Mouse (Mus musculus): ENCODE data around the gene Dguok. TPM values are rescaled to one million over a fixed set of nuclear protein-coding genes. Genes with fewer than 3 reads are reported as not detected.
A peak's percentile ranks its signal among the peaks of the same experiment; 100 is the strongest.

Dguok gene
- 62.6 and 66.4 TPM in 2 replicates for polyA plus RNA-seq (2016; fragmentation: Nextera tagmentation; extraction: Ambion mirVana)

GRCm38 (mm10) chr6:83506258-83507167 lies at the start of gene Dguok:
Gene Dguok, minus strand, starts transcription at chr6:83506969.
- Histone ChIP-seq H3K4me3 (peak within 1 kb of the TSS; percentile 85), H3K9me3 (no peaks in the 10 kb centered on the region), H3K27ac (peak within 1 kb of the TSS; percentile 92), H3K27me3 (replicated peaks) (no peaks in the 10 kb centered on the region), H3K4me2 (replicated peaks) (peak within 1 kb of the TSS; percentile 79), H3K9ac (peak within 1 kb of the TSS; percentile 77), H3K36me3 (no peaks in the 10 kb centered on the region), H3K4me1 (peaks cover 10% of the 10 kb centered on the region)
- peak; percentile 100 for ATAC-seq (ENCODE audit: low FRiP score, low read depth)
- WGBS, result under 1% methylated on average over 54 of the region's 54 CpGs

GRCm38 (mm10) chr6:83555972-83556371 lies 49.2 kb upstream of the Dguok start:
- H3K36me3 ChIP-seq, result peaks cover 68% of the 10 kb centered on the region
- WGBS, result 92% methylated on average over 6 of the region's 6 CpGs
- no peak for ATAC-seq (ENCODE audit: low FRiP score, low read depth)

GRCm38 (mm10) chr6:83548346-83548745 lies 41.6 kb upstream of the Dguok start:
- H3K4me2 ChIP-seq (replicated peaks), result no peak overlapping the region
- no peak overlapping the region for H3K9ac ChIP-seq
- H3K36me3 ChIP-seq, result peaks cover 46% of the 10 kb centered on the region
- H3K9me3 ChIP-seq, result no peaks in the 10 kb centered on the region
- no peak overlapping the region for H3K4me3 ChIP-seq
- no peaks in the 10 kb centered on the region for H3K27me3 ChIP-seq (replicated peaks)
- 30% methylated on average over 5 of the region's 5 CpGs for whole genome bisulfite sequencing
- no peak for ATAC-seq (ENCODE audit: low FRiP score, low read depth)
- no peak overlapping the region for H3K27ac ChIP-seq
- H3K4me1 ChIP-seq, result no peaks in the 10 kb centered on the region

More at GRCm38 (mm10) chr6:83555972-83556371, 49.2 kb upstream of the Dguok start:
- Histone ChIP-seq H3K4me2 (replicated peaks) (no peak overlapping the region), H3K9ac (no peak overlapping the region), H3K4me1 (no peaks in the 10 kb centered on the region), H3K27ac (no peak overlapping the region), H3K27me3 (replicated peaks) (no peaks in the 10 kb centered on the region), H3K9me3 (no peaks in the 10 kb centered on the region), H3K4me3 (no peak overlapping the region)

DNA sequence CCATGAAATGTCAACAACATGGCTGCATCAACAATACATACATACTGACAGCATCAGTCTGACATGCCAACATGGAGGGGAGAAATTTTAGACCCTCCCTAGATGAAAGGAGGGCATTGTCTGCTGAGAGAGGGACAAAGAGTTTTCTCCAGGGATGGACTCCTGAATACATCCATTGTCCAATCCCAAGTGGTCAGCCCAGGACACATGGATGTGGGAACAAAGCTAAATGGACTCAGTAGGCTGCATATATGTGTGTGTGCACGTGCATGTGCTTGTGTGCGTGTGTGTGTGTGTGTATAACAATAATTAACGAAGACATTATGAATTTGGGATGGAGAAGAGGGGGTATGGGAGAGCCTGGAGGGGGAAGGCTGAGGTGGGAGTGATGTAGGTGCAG lies 39.0 kb upstream of the Dguok start:
- no peak overlapping the region for H3K9ac ChIP-seq
- H3K36me3 ChIP-seq, result peaks cover 34% of the 10 kb centered on the region
- 84% methylated on average over 3 of the region's 3 CpGs for WGBS
- no peak overlapping the region for H3K27ac ChIP-seq
- no peak for ATAC-seq (ENCODE audit: low FRiP score, low read depth)
- no peak overlapping the region for H3K4me2 ChIP-seq (replicated peaks)
- no peaks in the 10 kb centered on the region for H3K4me1 ChIP-seq
- no peak overlapping the region for H3K4me3 ChIP-seq
- no peaks in the 10 kb centered on the region for H3K27me3 ChIP-seq (replicated peaks)
- no peaks in the 10 kb centered on the region for H3K9me3 ChIP-seq

DNA sequence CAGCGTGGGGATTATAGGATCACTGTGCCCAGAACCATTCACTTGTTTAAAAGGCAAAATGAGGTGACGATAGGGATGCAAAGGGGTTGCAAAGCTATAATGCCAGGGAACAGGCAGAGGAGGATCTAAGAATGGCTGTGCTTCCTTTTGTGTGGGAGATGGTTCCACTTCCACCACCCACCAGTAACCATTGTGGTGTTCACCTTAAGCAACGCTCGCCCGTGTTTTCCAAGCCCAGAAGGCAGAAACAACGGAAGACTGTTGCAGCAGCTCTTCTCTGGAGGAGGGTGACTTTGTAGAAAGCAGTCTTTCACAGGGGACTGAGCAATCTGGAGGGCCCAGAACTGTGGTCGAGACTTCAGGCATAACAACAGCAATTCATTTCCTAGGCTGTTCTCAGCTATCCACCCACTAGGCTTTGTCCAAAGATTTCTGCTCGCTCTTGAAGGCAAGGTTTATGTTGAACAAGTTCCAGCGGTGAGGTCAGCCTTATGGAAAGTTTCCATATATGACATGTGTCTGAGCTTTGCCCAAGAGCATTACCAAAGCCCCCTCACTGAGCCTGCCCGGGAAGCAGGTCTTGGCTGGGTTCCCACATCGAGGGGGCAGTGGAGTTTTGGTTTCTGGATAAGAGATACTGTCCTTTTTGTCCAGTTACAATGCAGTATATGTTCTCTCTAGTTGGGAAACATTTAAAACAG lies 35.1 kb upstream of the Dguok start:
- Histone ChIP-seq H3K9ac (no peak overlapping the region), H3K27me3 (replicated peaks) (no peaks in the 10 kb centered on the region), H3K4me1 (no peaks in the 10 kb centered on the region), H3K9me3 (no peaks in the 10 kb centered on the region), H3K4me2 (replicated peaks) (no peak overlapping the region), H3K4me3 (no peak overlapping the region), H3K27ac (no peak overlapping the region), H3K36me3 (peaks cover 26% of the 10 kb centered on the region)
- ATAC-seq (ENCODE audit: low FRiP score, low read depth), result no peak
- 79% methylated on average over 11 of the region's 11 CpGs for WGBS

- ATAC-seq (ENCODE audit: low FRiP score, low read depth), result no peak
- 53% methylated on average over 4 of the region's 4 CpGs for WGBS
- Histone ChIP-seq H3K9ac (no peak overlapping the region), H3K4me2 (replicated peaks) (no peak overlapping the region), H3K27ac (no peak overlapping the region), H3K9me3 (no peaks in the 10 kb centered on the region), H3K27me3 (replicated peaks) (no peaks in the 10 kb centered on the region), H3K4me1 (no peaks in the 10 kb centered on the region), H3K36me3 (peaks cover 7% of the 10 kb centered on the region), H3K4me3 (no peak overlapping the region)
These were observed 33.2 kb upstream of the Dguok start for GRCm38 (mm10) chr6:83540017-83540416.

DNA sequence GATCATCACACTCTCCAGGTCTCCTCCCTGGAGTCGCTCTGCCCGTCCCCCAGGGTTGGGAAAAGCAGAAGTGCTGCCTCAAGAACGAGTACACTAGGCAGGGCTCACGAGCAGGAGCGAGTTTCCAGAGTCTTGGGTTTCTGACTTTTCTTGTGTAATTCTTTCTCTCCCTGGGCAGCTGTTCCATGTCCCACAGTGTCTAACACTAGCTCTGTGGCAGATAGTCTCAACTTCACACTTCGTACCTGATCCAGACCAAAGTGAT lies 30.0 kb upstream of the Dguok start:
- no peak overlapping the region for H3K4me3 ChIP-seq
- H3K27ac ChIP-seq, result no peak overlapping the region
- no peaks in the 10 kb centered on the region for H3K36me3 ChIP-seq
- H3K4me1 ChIP-seq, result no peaks in the 10 kb centered on the region
- ATAC-seq (ENCODE audit: low FRiP score, low read depth), result no peak
- H3K4me2 ChIP-seq (replicated peaks), result no peak overlapping the region
- WGBS, result 51% methylated on average over 6 of the region's 6 CpGs
- H3K27me3 ChIP-seq (replicated peaks), result no peaks in the 10 kb centered on the region
- H3K9me3 ChIP-seq, result no peaks in the 10 kb centered on the region
- H3K9ac ChIP-seq, result no peak overlapping the region

GRCm38 (mm10) chr6:83536028-83536794 lies 29.4 kb upstream of the Dguok start, which contains the start of gene Actg2:
Gene Actg2, minus strand, starts transcription at chr6:83536265.
- Histone ChIP-seq H3K36me3 (no peaks in the 10 kb centered on the region), H3K27me3 (replicated peaks) (no peaks in the 10 kb centered on the region), H3K9ac (no peak within 1 kb of the TSS), H3K4me2 (replicated peaks) (no peak within 1 kb of the TSS), H3K9me3 (no peaks in the 10 kb centered on the region), H3K27ac (no peak within 1 kb of the TSS), H3K4me3 (no peak within 1 kb of the TSS), H3K4me1 (no peaks in the 10 kb centered on the region)
- 66% methylated on average over 12 of the region's 12 CpGs for WGBS
- no peak for ATAC-seq (ENCODE audit: low FRiP score, low read depth)

DNA sequence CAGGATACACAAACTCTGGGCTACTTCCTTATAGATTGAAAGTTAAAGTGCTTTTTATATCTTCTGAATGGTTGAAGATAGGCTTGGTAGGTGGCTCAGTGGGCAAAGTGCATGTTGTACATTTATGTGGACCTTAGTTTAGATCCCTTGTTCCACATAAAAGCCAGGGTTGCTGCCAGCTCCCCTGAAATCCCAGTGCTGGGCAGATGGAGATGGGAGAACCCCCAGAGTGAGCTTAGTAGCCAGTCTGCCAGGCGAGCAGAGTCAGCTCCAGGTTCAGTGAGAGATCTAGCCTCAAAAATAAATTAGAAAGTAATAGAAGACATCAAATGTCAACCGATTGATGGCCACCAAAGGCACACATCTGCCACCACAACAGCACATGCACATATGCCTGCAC lies 25.8 kb upstream of the Dguok start:
- no peak for ATAC-seq (ENCODE audit: low FRiP score, low read depth)
- Histone ChIP-seq H3K9me3 (no peaks in the 10 kb centered on the region), H3K4me3 (no peak overlapping the region), H3K9ac (no peak overlapping the region), H3K4me2 (replicated peaks) (no peak overlapping the region), H3K27me3 (replicated peaks) (no peaks in the 10 kb centered on the region), H3K36me3 (no peaks in the 10 kb centered on the region), H3K4me1 (no peaks in the 10 kb centered on the region), H3K27ac (no peak overlapping the region)
- 83% methylated on average over 2 of the region's 2 CpGs for WGBS

- Histone ChIP-seq H3K4me1 (no peaks in the 10 kb centered on the region), H3K27me3 (replicated peaks) (no peaks in the 10 kb centered on the region), H3K27ac (no peak overlapping the region), H3K4me2 (replicated peaks) (no peak overlapping the region), H3K4me3 (no peak overlapping the region), H3K9ac (no peak overlapping the region), H3K9me3 (no peaks in the 10 kb centered on the region), H3K36me3 (no peaks in the 10 kb centered on the region)
- ATAC-seq (ENCODE audit: low FRiP score, low read depth), result no peak
- 69% methylated on average over 6 of the region's 6 CpGs for WGBS
These were observed 16.4 kb upstream of the Dguok start for GRCm38 (mm10) chr6:83523194-83523593.

GRCm38 (mm10) chr6:83521784-83522183 lies 15.0 kb upstream of the Dguok start:
- 74% methylated on average over 6 of the region's 6 CpGs for WGBS
- H3K36me3 ChIP-seq, result no peaks in the 10 kb centered on the region

DNA sequence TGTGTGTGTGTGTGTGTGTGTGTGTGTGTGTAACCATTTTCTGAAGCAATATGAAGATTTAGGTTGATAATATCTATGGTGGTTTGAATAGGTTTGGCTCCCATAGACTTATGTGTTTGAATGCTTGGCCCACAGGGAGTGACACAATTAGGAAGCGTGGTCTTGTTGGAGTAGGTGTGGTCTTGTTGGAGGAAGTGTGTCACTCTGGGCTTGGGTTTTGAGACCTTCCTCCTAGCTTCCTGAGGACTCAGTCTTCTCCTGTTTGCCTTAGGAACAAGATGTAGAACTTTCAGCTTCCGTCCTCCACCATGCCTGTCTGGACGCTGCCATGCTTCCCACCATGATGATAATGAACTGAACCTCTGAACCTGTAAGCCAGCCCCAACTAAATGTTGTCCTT lies 11.9 kb upstream of the Dguok start:
- no peak for ATAC-seq (ENCODE audit: low FRiP score, low read depth)
- no peaks in the 10 kb centered on the region for H3K4me1 ChIP-seq
- H3K27me3 ChIP-seq (replicated peaks), result no peaks in the 10 kb centered on the region
- H3K4me3 ChIP-seq, result no peak overlapping the region
- no peaks in the 10 kb centered on the region for H3K9me3 ChIP-seq
- H3K4me2 ChIP-seq (replicated peaks), result no peak overlapping the region
- H3K9ac ChIP-seq, result no peak overlapping the region
- H3K36me3 ChIP-seq, result no peaks in the 10 kb centered on the region
- H3K27ac ChIP-seq, result no peak overlapping the region
- WGBS, result 94% methylated on average over 3 of the region's 3 CpGs

More at GRCm38 (mm10) chr6:83521784-83522183, 15.0 kb upstream of the Dguok start:
- Histone ChIP-seq H3K9me3 (no peaks in the 10 kb centered on the region), H3K9ac (no peak overlapping the region), H3K4me1 (no peaks in the 10 kb centered on the region), H3K4me3 (no peak overlapping the region), H3K4me2 (replicated peaks) (no peak overlapping the region), H3K27ac (no peak overlapping the region), H3K27me3 (replicated peaks) (no peaks in the 10 kb centered on the region)
- ATAC-seq (ENCODE audit: low FRiP score, low read depth), result no peak
